Mouse (Mus musculus) B cell, adult 67 days (primary cell): Measurements from ENCODE around the gene Olfr191. TPM values are rescaled to one million over a fixed set of nuclear protein-coding genes. Genes with fewer than 3 reads are reported as not detected.

Experiments
- total RNA-seq, 2 experiments: library from RNA; stranded (reverse); gene quantifications; 4 replicates each; pipeline ENCODE4 v1.2.4; 2023

Olfr191 gene
- total RNA-seq: not detected

GRCm38 (mm10) chr16:59089722-59090121 lies at the start of gene Olfr191:
Olfr191 (minus strand) TSS chr16:59089822.

GRCm38 (mm10) chr16:59120969-59121368 lies 31.3 kb upstream of the Olfr191 start, which contains the start of gene Olfr194:
Olfr194 (minus strand) TSS chr16:59121069.

GRCm38 (mm10) chr16:59111781-59112180 lies 22.2 kb upstream of the Olfr191 start, which contains the start of gene Olfr193:
Olfr193 (minus strand) TSS chr16:59111881.

GRCm38 (mm10) chr16:59077905-59078304 lies 11.7 kb downstream of the Olfr191 start, which contains the start of gene Olfr190:
Olfr190 (minus strand) TSS chr16:59078005.

GRCm38 (mm10) chr16:59039710-59040109 lies 49.9 kb downstream of the Olfr191 start, which contains the start of gene Olfr187:
Olfr187 (minus strand) TSS chr16:59039767.

Other genes with a start within 250 kb of the Olfr191 start
- not detected for gene Olfr177, start 215.1 kb downstream of the Olfr191 start, total RNA-seq
- gene Olfr178, start 197.8 kb downstream of the Olfr191 start, total RNA-seq: not detected
- not detected for gene Olfr181, start 161.1 kb downstream of the Olfr191 start, total RNA-seq
- gene Olfr180, start 160.4 kb downstream of the Olfr191 start, total RNA-seq: not detected
- gene Olfr183, start 94.5 kb downstream of the Olfr191 start, total RNA-seq: not detected
- not detected for gene Olfr186, start 59.5 kb downstream of the Olfr191 start, total RNA-seq
- gene Olfr187, start 50.1 kb downstream of the Olfr191 start, total RNA-seq: not detected
- gene Olfr190, start 11.8 kb downstream of the Olfr191 start, total RNA-seq: not detected
- not detected for gene Olfr193, start 22.1 kb upstream of the Olfr191 start, total RNA-seq
- gene Olfr194, start 31.2 kb upstream of the Olfr191 start, total RNA-seq: not detected
- not detected for gene Olfr195, start 57.2 kb upstream of the Olfr191 start, total RNA-seq
- gene Olfr196, start 80.6 kb upstream of the Olfr191 start, total RNA-seq: not detected
- not detected for gene Olfr198, start 113.7 kb upstream of the Olfr191 start, total RNA-seq
- gene Olfr199, start 129.9 kb upstream of the Olfr191 start, total RNA-seq: not detected
- not detected for gene Olfr201, start 182.8 kb upstream of the Olfr191 start, total RNA-seq
- not detected for gene Olfr202, start 197.0 kb upstream of the Olfr191 start, total RNA-seq
- gene Olfr203, start 209.1 kb upstream of the Olfr191 start, total RNA-seq: not detected
- not detected for gene Olfr204, start 228.4 kb upstream of the Olfr191 start, total RNA-seq
- gene Olfr205, start 241.3 kb upstream of the Olfr191 start, total RNA-seq: not detected